Mouse (Mus musculus) G1E (cell line): ENCODE results near the gene Sgcd. TPM values are rescaled to one million over a fixed set of nuclear protein-coding genes. Genes with fewer than 3 reads are reported as not detected.

ENCODE experiments used
- ATAC-seq: 2 replicates; pipeline ENCODE4 v1.8.0; 2016; ENCODE audit warnings: mild to moderate bottlenecking; ENCODE audit not compliant: insufficient number of reproducible peaks, poor library complexity, low FRiP score, severe bottlenecking; ENCODE audit errors: extremely low read depth
- DNase-seq: peaks from one replicate; pipeline ENCODE4 v3.0.0; 2012; ENCODE audit warnings: low spot score
- H3K27me3 ChIP-seq: 2 replicates; pipeline ENCODE4 v1.6.1; 2012; ENCODE audit warnings: mild to moderate bottlenecking, low read length, inconsistent platforms; ENCODE audit not compliant: insufficient read depth
- H3K36me3 ChIP-seq: replicated peaks from 2 replicates; pipeline ENCODE3; 2012; ENCODE audit warnings: mild to moderate bottlenecking, inconsistent platforms
- H3K4me1 ChIP-seq: 2 replicates; pipeline ENCODE4 v1.6.1; 2012; ENCODE audit warnings: low read depth, low read length, inconsistent platforms, mixed read lengths; ENCODE audit not compliant: insufficient read depth
- H3K4me3 ChIP-seq: 2 replicates; pipeline ENCODE4 v1.5.1; 2012; ENCODE audit warnings: low read depth, mild to moderate bottlenecking, inconsistent platforms, low read length, moderate library complexity, mixed read lengths
- H3K9me3 ChIP-seq: replicated peaks from 2 replicates; pipeline ENCODE4 v1.6.1; 2012; ENCODE audit warnings: inconsistent platforms
- CTCF ChIP-seq: IDR thresholded peaks from 2 replicates; pipeline ENCODE4 v1.5.1; 2012; ENCODE audit warnings: low read depth, low read length, inconsistent platforms, mixed read lengths
- GATA1 ChIP-seq: IDR thresholded peaks from 2 replicates; pipeline ENCODE4 v1.6.1; 2012; ENCODE audit warnings: borderline replicate concordance, low read length, inconsistent platforms, mixed read lengths
- GATA2 ChIP-seq: IDR thresholded peaks from 2 replicates; pipeline ENCODE4 v1.6.1; 2012; ENCODE audit warnings: low read depth, low read length, inconsistent platforms, borderline replicate concordance
- POLR2AphosphoS5 ChIP-seq: IDR thresholded peaks from 2 replicates; pipeline ENCODE4 v1.6.1; 2012; ENCODE audit warnings: low read depth, low read length, inconsistent platforms; ENCODE audit not compliant: insufficient replicate concordance
- TAL1 ChIP-seq: conservative IDR thresholded peaks from 2 replicates; pipeline ENCODE4 v1.6.1; 2012; ENCODE audit warnings: low read depth, low read length, inconsistent platforms, mixed read lengths
- polyA plus RNA-seq: library from polyadenylated mRNA; stranded (reverse); fragments of >175 nt; gene quantifications from 2 replicates; pipeline ENCODE4 v1.2.3, GENCODE M21; 2012
- total RNA-seq, 2 experiments: library from RNA; stranded (forward) in 1 of 2; stranded (reverse) in 1 of 2; fragments of 200-1000 nt in 1 of 2; fragments of >200 nt in 1 of 2; fragmentation: Nextera tagmentation in 1 of 2; gene quantifications; 2 replicates each; pipeline ENCODE4 v1.2.3; 2014 to 2017

The Sgcd gene
- total and polyA plus RNA-seq, 3 experiments: 0.05 TPM; not detected in 2

GRCm38 (mm10) chr11:47248345-47248893 lies 740.4 kb downstream of the Sgcd start:
- DNase-seq: no peak

GRCm38 (mm10) chr11:47247703-47248344 lies 740.9 kb downstream of the Sgcd start:
- no peaks in the 10 kb centered on the region for H3K9me3 ChIP-seq
- H3K27me3 ChIP-seq: no peaks in the 10 kb centered on the region
- no peaks in the 10 kb centered on the region for H3K4me1 ChIP-seq
- H3K4me3 ChIP-seq: no peak overlapping the region
- ATAC-seq (no peak), DNase-seq (no peak)
- H3K36me3 ChIP-seq: no peaks in the 10 kb centered on the region
- no peak for TF ChIP-seq GATA1
- no peak for TF ChIP-seq CTCF

More at GRCm38 (mm10) chr11:47248345-47248893, 740.4 kb downstream of the Sgcd start:
- ATAC-seq: no peak
- TF ChIP-seq CTCF (no peak), GATA2 (no peak), TAL1 (no peak), POLR2AphosphoS5 (no peak), GATA1 (no peak)
- Histone ChIP-seq H3K36me3 (no peaks in the 10 kb centered on the region), H3K4me1 (no peaks in the 10 kb centered on the region), H3K9me3 (no peaks in the 10 kb centered on the region), H3K4me3 (no peak overlapping the region), H3K27me3 (no peaks in the 10 kb centered on the region)

GRCm38 (mm10) chr11:47242401-47242800 lies 746.4 kb downstream of the Sgcd start:
- Histone ChIP-seq H3K9me3 (no peaks in the 10 kb centered on the region), H3K4me3 (no peak overlapping the region), H3K27me3 (no peaks in the 10 kb centered on the region), H3K36me3 (no peaks in the 10 kb centered on the region), H3K4me1 (no peaks in the 10 kb centered on the region)
- ATAC-seq (no peak), DNase-seq (no peak)
- no peak for TF ChIP-seq POLR2AphosphoS5
- no peak for TF ChIP-seq CTCF
- TF ChIP-seq TAL1: no peak
- TF ChIP-seq GATA1: no peak
- no peak for TF ChIP-seq GATA2

- Histone ChIP-seq H3K4me3 (no peak overlapping the region), H3K9me3 (0 out of 2 replicates have a peak, but pooled peaks cover 3% of the 10 kb centered on the region), H3K4me1 (no peaks in the 10 kb centered on the region), H3K36me3 (no peaks in the 10 kb centered on the region), H3K27me3 (no peaks in the 10 kb centered on the region)
- ATAC-seq (no peak), DNase-seq (no peak)
- TF ChIP-seq GATA2 (no peak), POLR2AphosphoS5 (no peak), TAL1 (no peak), GATA1 (no peak), CTCF (no peak)
These were observed 760.5 kb downstream of the Sgcd start for GRCm38 (mm10) chr11:47228222-47228621.

- DNase-seq: no peak
These were observed 764.6 kb downstream of the Sgcd start for GRCm38 (mm10) chr11:47224148-47224547.

GRCm38 (mm10) chr11:47211531-47211930 lies 777.2 kb downstream of the Sgcd start:
- Histone ChIP-seq H3K27me3 (no peaks in the 10 kb centered on the region), H3K4me3 (no peak overlapping the region), H3K9me3 (no peaks in the 10 kb centered on the region), H3K4me1 (no peaks in the 10 kb centered on the region), H3K36me3 (no peaks in the 10 kb centered on the region)
- no peak for TF ChIP-seq POLR2AphosphoS5
- no peak for TF ChIP-seq GATA2
- TF ChIP-seq TAL1: no peak
- TF ChIP-seq CTCF: no peak
- no peak for TF ChIP-seq GATA1
- no peak for ATAC-seq
- DNase-seq: no peak

More at GRCm38 (mm10) chr11:47224148-47224547, 764.6 kb downstream of the Sgcd start:
- Histone ChIP-seq H3K4me3 (no peak overlapping the region), H3K9me3 (peaks cover 5% of the 10 kb centered on the region; the same call in 1 of the 2 replicates), H3K36me3 (no peaks in the 10 kb centered on the region), H3K27me3 (no peaks in the 10 kb centered on the region), H3K4me1 (no peaks in the 10 kb centered on the region)
- TF ChIP-seq CTCF (no peak), GATA2 (no peak), TAL1 (no peak), GATA1 (no peak), POLR2AphosphoS5 (no peak)
- no peak for ATAC-seq
